8 mouse cellular contexts compared by ENCODE assay signal in the genomic region with DNA sequence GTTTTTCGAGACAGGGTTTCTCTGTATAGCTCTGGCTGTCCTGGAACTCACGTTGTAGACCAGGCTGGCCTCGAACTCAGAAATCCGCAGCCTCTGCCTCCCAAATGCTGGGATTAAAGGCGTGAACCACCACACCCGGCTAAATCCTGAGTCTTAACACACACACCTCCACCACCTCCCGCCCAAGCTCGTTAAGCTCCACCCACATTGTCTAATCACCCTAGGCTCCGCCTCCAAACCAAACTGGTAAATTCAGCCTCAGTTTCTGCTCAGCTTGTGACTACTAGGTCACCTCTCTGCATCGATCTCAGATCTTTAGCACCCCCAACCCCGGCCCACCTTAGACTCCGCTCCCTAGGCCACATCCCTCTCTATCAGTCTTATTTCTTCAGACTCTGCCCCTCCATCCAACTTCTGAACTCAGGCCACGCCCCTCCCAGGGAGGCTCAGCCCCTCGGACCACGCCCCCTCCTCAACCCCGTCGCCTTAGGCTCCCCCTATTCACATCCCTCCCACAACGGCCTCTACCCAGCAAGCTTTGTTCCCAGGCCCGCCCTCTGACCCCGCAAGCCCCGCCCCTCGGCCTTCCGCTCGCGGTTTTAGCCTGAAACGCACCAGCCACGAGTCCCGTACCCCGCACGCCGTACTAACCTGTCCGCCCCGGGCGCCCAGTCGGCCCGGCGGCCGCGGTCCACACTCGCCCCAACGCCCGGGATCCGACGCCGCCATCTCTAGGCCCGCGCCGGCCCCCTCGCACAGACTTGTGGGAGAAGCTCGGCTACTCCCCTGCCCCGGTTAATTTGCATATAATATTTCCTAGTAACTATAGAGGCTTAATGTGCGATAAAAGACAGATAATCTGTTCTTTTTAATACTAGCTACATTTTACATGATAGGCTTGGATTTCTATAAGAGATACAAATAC. TPM values are rescaled to one million over a fixed set of nuclear protein-coding genes. Genes with fewer than 3 reads are reported as not detected.
A peak's percentile ranks its signal among the peaks of the same experiment; 100 is the strongest.
DNase-seq lines count a peak whose midpoint lies in the region; ATAC-seq lines count a peak whose summit lies in the region.

A gene (minus strand): TSS at position 757 of the 925 bp plus-strand sequence.

- DNase-seq in adipocyte (ENCODE audit: low spot score): peak; percentile 96
- DNase-seq in embryo, embryonic 10 days (ENCODE audit: low spot score): peak; percentile 98
- DNase-seq in gastrocnemius, postnatal 14 days: peak; percentile 97
- peak; percentile 90 to 97 for DNase-seq in left cerebral cortex, postnatal 10 days (ENCODE audit: extremely low spot score in 1 of 2, low spot score in 2 of 2)
- peak; percentile 95 for DNase-seq in right cerebral cortex, postnatal 25 days
- peak; percentile 95 to 97 for DNase-seq in urinary bladder, postnatal 4 days (ENCODE audit: low spot score in 2 of 2)

- intact Hi-C loops in gastrocnemius, postnatal 14 days (cut with DNase I; ENCODE audit: low total_unique reads): no loop called here
- intact Hi-C loops in left cerebral cortex, postnatal 10 days (cut with DNase I): no loop called here

- ATAC-seq in inflammation-experienced regulatory T-cells, adult 6 months: peak; percentile 94
- peak; percentile 91 for ATAC-seq in megakaryocyte-erythroid progenitor cell, adult 5-6 weeks (replicated peaks; ENCODE audit: low FRiP score, low TSS enrichment, poor library complexity, severe bottlenecking)

RNA-seq across cellular contexts. Expression of the gene that starts here (rescaled TPM):
- total RNA-seq in gastrocnemius, postnatal 14 days (2021): 10 to 100 TPM; 37.7 to 38.1 TPM
- polyA plus RNA-seq in inflammation-experienced regulatory T-cells, adult 6 months (2017; shearing (Covaris generic)): 1 to 10 TPM; 5.7 to 7.9 (median 7.1) TPM
- total RNA-seq in left cerebral cortex, postnatal 10 days (2021): 10 to 100 TPM; 55.4 to 61.9 TPM
- total RNA-seq in megakaryocyte-erythroid progenitor cell, adult 5-6 weeks (2014; fragmentation: Nextera tagmentation): 17.1 and 21.7 TPM in 2 replicates
- total RNA-seq in megakaryocyte-erythroid progenitor cell, adult 5-6 weeks (2017): 9.7 and 9.8 TPM in 2 replicates

Comparison
In these comparisons a context has a peak if more than half of its experiments do, and no peak if none do; other contexts are left out.
1. Peak in every context shown above with its lines: DNase-seq and ATAC-seq.